Mouse (Mus musculus) A20 (cell line): ENCODE data around the gene Gm8909.
"Not testable (repeated sequence)": the region's sequence is repeated elsewhere in the genome, so short reads cannot be mapped to it uniquely, and the experiment has no call there.

Experiments used
- DNase-seq: peaks from one replicate; pipeline ENCODE4 v3.0.0-alpha.2; 2011; ENCODE audit warnings: low read depth, low spot score

Gene Gm8909

DNA sequence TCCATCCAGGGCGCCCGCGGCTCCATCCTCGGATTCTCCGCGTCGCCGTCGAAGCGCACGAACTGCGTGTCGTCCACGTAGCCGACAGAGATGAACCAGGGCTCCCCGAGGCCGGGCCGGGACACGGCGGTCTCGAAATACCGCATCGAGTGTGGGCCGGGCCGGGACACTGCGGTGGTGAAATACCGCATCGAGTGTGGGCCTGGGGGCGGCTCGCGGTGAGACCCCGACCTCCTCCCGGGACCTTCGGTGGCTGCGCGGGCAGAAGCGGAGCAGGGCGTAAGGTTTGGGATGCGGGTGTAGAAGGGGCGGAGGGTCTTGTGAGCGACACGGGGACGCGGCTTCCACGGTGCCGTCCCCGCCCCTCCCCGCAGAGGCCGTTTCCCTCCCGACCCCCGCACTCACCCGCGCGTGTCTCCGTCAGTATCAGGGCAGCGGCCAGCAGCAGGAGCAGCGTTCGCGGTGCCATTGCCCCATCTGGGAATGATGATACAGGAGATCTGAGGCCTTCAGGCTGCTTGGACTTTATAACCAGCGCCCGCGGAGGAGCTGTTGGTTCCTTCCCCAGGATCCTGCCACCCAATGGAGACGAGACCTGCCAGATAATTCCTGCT lies at the start of gene Gm8909:
Gene Gm8909, minus strand, starts transcription at position 499 of the 614 bp plus-strand sequence.
- DNase-seq: no peak

DNA sequence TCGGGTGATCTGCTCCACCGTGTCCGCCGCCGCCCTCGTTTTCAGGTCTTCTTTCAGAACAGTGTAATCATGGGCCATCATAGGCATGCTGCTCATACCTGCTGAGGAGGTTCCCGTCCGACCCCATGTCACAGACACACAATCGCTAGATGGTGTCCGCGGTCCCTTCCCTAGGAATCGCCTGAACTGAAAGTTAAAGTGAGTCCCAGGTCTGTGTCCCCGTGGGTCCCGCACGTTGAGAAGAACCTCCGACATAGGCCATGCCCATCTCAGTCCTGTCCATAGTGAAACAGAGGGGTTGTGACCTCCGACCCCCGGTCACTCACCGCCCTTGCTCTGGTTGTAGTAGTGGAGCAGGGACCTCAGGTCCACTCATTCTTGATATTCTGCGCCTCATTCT lies 47.2 kb upstream of the Gm8909 start:
- no peak for DNase-seq

DNA sequence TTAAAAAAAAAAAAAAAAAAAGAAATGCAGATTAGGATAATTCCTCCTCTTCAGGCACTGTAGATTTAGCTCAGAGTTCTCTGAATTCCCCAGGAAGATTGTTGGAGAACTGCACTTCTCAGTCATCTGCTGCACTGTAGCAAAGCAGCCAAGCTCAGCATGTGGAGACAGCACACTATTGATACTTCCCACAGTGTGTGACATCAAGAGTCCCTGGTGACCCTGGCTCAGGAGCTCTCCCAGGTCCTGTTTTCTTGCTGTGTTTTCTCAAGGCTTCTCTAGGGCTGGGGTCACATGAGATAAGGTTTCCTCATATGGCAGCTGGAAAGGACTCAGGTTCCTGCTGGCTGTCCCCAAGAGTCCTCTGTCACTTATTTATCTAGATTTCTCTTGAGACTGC lies 38.5 kb upstream of the Gm8909 start:
- no peak for DNase-seq

DNA sequence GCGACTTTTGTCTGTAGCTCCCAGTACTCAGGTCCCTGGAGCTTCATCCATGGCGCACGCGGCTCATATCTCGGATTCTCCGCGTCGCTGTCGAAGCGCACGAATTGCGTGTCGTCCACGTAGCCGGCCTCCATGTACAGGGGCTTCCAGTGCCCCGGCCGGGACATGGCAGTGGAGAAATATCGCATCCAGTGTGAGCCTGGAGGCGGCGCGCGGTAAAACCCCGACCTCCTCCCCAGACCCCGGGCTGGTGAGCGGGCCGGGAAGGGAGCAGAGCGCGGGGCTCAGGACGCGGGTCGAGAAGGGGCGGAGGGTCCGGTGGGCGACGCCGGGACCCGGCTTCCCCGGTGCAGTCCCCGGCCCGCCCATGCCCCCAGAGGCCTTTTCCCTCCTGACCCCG lies 37.5 kb upstream of the Gm8909 start:
- DNase-seq: no peak

DNA sequence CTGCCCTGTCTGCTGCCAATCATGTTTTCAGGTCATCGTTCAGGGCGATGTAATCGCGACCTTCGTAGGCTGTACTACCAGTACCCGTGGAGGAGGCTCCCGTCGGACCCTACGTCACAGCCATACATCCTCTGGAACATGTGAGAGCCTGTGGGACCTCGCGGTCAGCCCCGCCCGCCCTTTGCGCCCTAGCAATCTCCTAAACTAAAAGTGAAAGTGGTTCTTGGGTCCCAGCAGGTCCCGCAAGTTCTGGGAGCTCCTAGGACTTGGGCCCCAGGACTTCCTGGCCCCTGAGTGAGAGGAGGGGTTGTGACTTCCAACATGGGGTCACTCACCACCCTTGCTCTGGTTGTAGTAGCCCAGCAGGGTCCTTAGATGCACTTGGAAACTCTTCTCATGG lies 37.1 kb upstream of the Gm8909 start:
- no peak for DNase-seq

DNA sequence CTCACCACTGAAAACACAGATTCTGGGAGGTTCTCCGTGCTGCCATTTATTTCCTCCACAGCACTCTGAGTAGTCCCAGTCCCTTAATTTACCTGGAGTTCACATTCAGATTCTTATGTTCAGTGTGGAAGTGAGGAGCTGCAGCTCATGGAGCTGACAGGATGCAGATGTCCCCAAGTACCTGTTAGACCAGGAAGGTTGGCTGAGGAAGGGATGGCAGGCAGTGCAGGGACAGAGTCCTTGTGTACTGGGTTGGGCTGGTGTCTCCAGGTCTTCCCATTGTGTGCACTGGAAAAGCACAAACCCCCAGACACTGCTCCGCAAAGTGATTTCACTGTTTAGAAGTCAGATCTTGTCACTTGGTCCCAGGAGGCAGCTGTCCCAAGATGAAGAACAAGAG lies 33.5 kb upstream of the Gm8909 start:
- DNase-seq: no peak

DNA sequence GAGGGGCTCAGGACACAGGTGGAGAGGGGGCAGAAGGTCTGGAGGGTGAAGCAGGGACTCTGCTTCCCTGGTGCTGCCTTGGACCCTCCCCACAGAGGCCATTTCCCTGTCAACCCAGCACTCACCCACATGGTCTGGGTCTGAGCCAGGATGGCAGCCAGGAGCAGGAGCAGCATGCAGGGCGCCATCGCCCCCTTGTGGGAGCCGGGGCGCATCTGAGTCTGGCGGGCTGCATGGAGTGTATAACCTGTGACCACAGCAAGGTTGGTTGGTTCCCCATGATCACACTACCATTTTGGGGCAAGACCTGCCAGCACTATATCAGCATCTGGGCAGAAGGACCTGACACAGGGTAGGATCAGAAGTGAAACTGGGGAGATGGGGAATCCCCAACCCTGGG lies 30.0 kb upstream of the Gm8909 start:
- peak; percentile 83 for DNase-seq

DNA sequence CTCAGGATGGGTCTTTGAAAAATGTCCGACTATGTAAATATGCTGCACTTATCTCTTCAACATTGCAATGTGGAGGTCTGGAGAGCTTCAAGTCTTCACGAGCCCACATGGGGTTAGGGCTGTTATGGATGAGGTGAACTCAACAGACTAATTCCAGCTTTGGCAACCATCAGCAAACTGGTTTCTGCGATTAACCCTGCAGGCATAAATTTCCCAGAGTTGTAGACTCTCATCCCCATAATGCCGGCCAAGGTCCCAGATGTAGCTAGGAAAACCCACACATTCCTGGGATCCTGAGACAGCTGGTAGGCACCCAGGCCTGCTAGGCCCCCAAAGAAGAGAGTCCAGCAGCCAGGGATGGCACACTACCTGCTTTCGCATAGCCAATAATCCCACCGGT lies 26.1 kb upstream of the Gm8909 start:
- no peak for DNase-seq

DNA sequence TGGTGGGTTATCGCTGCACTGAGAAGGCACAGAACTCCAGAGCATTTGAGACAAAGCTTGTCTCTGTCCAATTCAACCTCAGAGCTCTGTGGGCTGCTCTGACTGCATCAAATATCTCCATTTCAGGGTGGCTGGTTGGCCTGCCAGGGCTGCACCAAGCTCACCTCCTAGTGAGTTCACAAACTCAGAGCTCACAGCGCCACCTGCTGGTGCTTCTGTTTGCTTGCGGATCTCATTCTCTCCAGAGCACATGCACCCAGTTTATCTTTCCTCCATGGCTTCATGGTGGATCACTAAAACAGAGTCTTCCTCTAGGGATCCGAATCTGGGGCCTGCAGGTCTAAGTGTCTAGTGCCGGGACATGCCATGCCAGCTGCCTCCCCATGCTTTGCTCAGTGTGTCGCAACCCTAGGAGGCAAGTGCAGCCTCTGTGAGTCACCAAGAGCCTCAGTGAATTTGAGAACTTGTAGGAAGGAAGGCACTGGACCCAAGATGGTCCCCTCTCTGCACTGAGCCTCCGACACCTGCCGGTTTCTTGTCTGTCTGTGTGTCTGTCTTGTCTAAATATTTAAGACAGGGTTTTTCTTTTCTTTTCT lies 25.3 kb upstream of the Gm8909 start:
- peak; percentile 84 for DNase-seq

DNA sequence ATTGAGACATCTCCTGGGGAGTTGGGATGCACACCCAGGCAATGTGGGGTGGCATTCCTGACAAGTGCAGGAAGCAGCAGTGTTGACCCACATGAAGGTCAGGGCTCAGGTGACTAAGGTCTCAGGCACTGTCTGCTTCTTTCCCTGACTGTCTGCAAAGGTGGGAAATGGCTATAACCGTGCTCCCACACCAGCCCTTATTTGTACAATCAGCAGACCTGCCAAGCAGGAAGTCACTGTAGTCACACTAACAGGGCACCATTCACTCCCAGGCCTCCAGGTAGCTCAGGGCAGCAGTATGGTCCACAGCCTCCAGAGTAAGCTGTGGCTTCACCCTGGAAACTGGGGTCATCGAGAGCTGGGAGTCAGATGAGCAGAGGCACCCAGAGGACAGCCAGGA lies 24.0 kb upstream of the Gm8909 start:
- DNase-seq: no peak

DNA sequence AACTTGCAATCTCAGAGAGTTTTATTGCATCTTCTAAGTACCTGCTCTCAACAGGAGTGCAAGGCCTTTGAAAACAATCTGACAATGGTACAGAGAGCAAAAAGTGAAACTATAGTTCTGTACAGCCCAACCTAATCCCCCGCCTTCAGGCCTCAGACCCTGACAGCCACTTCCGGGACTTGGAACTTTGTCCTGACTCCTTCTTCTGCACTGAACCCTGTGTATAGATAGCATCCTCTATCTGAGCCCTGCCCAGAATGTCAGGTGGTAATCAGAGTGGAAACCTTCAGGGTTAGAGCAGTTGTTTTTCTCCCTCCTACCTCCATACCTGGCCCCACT lies 21.8 kb upstream of the Gm8909 start, which contains the start of gene H2-T3:
Gene H2-T3, minus strand, starts transcription at position 119 of the 339 bp plus-strand sequence.
- no peak for DNase-seq

DNA sequence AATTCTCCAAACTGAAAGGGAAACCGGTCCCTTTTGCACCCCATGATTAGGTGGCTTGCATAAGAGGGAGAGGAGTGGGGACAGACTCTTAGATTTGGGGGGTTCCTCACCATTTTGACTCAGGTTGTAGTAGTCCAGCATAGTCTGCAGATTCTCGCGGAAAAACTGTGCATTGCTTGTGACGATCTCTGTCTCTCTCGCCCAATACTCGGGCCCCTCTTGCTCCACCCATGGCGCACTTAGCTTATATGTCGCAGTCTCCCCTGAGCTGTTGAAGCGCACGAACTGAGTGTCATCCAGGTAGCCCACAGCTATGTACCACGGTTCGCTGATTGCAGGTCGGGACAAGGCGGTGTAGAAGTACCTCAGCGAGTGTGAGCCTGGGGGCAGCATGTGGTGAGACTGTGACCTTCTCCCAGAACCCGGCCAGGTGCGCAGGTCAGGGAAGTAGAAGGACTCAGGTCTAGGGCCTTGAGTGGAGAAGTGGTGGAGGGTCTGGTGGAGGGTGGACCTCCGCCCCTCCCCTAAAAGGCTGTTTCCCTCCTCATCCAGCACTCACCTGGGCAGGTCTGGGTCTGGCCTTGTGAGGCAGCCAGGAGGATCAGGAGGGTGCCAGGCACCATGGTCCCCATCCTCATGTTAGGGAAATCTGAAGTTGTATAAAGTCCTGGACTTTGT lies 21.3 kb upstream of the Gm8909 start:
- DNase-seq: no peak

DNA sequence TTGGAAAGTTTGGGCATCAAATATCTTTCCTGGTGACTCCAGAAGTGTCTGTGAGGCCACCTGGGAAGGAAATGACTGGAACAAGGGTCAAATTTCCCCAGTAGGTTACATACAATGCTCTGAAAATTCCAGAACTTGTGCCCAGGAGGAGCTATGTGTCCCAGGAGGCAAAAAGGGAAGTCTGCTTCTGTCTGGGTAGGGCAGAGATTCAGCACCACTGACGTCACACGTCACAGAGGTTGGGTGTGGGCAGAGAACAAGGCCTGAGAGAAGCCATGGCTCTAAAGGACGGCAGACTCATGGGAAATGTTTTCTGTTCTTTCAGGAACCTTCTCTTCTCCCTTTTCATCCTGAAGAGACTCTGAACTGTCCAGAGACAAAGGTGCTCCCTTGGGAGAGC lies 19.2 kb upstream of the Gm8909 start:
- no peak for DNase-seq

DNA sequence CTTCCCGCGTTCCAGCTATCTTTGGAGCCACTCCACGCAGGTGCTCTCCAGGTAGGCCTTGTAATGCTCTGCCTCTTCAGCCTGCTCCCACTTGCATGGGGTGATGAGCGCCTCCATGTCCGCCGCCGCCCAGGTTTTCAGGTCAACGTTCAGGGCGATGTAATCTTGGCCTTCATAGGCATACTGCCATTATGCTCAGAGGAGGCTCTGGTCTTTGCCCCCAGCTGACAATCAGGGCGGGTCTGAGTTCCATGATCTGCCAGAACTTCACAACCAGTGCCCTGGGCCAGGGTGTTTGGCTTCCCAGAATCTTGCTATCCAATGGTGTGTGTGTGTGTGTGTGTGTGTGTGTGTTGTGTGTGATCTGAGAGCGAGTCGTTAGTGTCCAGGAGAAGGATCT lies 13.9 kb upstream of the Gm8909 start:
- no peak for DNase-seq

DNA sequence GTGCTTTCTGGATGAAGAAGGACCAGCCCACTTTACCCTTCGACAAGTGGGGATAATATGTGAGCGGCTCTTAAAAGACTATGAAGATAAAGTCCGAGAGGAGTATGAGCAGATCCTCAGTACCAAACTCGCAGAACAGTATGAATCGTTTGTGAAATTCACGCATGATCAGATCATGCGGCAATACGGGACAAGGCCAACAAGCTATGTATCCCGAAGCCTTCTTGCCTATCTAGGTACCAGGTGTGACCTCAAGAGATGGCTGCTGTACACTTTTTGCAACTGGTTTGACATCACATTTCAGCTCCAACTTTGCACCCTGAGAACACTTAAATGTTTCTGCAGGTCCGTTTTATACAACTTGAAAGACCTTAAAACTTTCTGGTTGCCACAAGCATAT lies 11.1 kb upstream of the Gm8909 start:
- DNase-seq: not testable (repeated sequence)

DNA sequence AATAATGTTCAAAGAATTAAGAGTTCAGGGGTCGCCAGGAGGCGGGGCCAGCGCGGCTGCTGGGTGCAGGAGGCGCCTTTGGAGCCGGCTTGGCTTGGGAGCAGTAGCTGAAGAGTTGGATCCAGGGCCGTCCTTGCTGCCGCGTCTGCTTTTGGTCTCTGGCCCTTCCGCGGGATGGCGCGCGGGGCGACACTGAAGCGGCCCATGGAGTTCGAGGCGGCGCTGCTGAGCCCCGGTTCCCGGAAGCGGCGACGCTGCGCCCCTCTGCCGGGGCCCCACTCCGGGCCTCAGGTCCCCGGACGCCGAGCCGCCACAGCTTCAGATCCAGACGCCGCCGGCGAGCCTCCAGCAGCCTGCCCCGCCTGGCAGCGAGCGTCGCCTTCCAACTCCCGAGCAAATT lies 10.6 kb upstream of the Gm8909 start:
- DNase-seq: peak; percentile 57

DNA sequence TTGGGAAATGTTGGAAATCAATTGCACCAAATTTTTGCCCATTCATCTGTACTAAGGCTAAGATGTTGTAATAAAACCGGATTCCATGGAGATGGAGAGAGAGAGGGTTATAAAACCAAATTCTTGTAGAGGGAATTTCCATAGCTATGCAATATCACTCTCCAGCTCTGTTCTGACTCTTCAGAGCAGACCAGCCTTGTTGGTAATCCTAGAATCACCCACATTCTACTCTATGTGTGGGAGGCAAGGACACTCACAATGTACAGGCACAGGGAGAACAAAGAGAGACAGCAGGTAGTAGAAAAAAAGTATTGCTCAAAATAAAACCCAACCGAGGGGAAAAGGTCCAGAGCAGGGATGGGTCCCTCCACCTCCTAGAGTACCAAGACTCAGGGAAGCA lies 7.8 kb upstream of the Gm8909 start:
- DNase-seq: not testable (repeated sequence)

DNA sequence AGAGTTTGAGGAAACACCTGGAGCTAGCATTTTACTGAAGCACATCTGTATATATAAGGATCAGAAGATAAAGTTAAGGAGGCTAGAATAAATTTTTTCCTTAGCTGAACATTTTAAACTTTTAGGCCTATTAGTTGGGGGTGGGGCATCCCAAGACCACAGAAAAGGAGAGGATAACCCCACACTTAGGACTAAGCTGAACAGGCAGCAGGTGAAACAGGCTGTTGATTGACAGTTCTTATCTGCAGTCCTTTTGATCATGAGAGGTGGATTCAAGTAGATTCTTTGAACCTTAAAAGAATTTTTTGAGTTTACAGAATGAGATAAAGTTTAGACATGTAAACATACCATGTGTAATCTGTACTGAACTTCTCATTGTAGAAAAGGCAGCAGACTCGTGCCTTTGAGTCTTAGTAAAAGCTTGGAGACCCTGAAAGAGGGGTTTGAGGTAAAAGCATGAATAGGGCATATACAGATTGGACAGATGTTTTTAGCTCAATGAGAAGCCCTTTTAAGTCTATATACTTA lies 2.0 kb upstream of the Gm8909 start:
- DNase-seq: peak; percentile 25

DNA sequence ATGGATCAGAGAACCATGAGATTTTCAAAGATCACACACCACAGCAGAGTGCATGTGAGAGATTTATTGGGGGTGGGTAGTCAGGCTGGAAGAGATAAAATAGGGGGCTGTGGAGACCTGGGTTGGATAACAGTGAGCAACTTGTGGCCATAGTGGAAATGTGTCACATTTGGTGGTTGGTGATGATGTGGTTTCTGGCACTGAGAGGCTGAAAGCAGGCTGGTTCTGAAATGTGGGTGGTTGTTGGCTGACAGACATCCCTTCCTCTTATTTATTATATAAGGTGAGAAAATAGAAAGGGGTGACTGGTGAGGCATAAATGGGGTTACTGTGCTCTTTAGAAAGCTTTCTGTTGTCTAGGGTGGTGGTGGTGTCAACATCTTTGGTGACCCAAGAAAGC lies 1.4 kb upstream of the Gm8909 start:
- no peak for DNase-seq

DNA sequence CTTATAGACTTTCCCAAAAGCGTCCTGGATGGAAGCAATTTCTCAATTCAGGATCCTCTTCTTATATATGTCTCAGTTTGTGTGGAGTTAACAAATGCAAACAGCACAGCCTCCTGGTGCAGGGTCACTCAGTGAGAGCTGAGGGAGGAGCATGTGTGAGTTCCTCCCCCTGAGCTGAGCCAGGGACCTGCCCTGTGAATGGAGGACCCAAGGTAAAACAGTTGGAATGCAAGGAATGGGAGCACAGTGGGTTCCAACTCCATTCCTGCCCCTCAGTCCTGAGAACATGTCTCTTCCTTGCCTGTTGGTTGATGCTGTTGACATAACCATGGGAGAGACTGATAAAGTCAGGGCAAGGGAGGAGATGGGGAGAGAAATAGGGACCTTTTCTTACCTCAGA lies 757 bp upstream of the Gm8909 start:
- not testable (repeated sequence) for DNase-seq

DNA sequence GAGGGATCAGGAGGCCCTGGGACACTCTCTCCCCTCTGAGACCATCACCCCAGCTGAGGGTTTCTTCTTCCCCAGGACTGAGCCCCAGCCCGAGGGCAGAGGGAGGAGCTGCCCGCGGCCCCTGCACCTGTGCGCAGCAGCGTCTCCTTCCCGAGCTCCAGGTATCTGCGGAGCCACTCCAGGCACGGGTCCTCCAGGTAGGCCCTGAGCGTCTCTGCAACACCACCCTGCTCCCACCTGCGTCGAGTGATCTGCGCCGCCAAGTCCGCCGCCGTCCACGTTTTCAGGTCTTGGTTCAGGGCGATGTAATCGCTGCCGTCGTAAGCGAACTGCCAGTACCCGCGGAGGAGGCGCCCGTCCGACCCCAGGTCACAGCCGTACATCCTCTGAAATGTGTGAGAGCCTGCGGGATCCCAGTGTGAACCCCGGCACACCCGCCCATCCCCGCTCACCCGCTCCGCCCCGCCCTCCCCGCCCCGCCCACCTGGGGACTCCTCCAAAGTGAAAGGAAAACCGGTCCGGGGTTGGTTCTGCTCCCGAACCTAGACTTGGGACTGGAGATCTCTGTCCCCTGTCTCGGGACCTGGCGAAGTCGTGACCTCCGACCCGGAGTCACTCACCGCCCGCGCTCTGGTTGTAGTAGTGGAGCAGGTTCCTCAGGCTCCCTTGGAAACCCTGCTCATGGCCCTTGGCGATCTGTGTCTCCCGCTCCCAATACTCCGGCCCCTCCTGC lies 865 bp downstream of the Gm8909 start:
- no peak for DNase-seq

DNA sequence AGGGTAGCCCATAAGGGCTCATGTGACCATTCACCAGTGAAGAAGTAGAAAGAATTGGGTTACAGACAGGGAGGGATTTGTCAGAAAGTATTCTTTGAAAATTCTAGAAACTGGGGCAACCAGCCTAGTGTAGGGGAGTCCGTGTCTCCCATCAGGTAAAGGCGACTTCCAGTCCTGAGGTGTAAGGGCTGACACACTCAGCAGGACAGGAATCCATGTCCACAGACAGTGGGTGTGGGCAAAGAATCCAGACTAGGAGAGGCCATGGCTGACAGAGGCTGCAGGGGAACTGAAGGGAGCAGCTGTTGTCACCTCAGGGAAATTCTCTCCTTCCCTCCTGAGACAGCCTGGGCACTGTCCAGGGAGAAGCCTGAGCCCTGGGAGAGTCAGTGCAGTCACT lies 1.4 kb downstream of the Gm8909 start:
- DNase-seq: not testable (repeated sequence)
